Mouse (Mus musculus) embryonic facial prominence, embryonic 12.5 days (tissue): ENCODE data around the gene Cxcr6. TPM values are rescaled to one million over a fixed set of nuclear protein-coding genes. Genes with fewer than 3 reads are reported as not detected.
"Not testable (repeated sequence)": the region's sequence is repeated elsewhere in the genome, so short reads cannot be mapped to it uniquely, and the experiment has no call there.

ENCODE experiments used
- ATAC-seq: fragments of 200-750 bp; cut with Nextera tagmentation; 2 replicates; pipeline ENCODE4 v1.8.0; 2017; ENCODE audit not compliant: insufficient number of reproducible peaks, insufficient read depth, low FRiP score, low TSS enrichment
- H3K27ac ChIP-seq: fragments of 300-500 bp; sonication (generic); 2 replicates; pipeline ENCODE4 v1.5.1; 2016; ENCODE audit warnings: mild to moderate bottlenecking
- H3K27me3 ChIP-seq: fragments of 300-500 bp; sonication (generic); 2 replicates; pipeline ENCODE4 v1.6.1; 2016; ENCODE audit warnings: mild to moderate bottlenecking, moderate library complexity
- H3K36me3 ChIP-seq: fragments of 300-500 bp; sonication (generic); 2 replicates; pipeline ENCODE4 v1.6.1; 2016; ENCODE audit warnings: mild to moderate bottlenecking
- H3K4me1 ChIP-seq: fragments of 300-500 bp; sonication (generic); 2 replicates; pipeline ENCODE4 v1.6.1; 2016
- H3K4me2 ChIP-seq: fragments of 300-500 bp; sonication (generic); replicated peaks from 2 replicates; pipeline ENCODE4 v1.6.1; 2016; ENCODE audit warnings: mild to moderate bottlenecking, moderate library complexity
- H3K4me3 ChIP-seq: fragments of 300-500 bp; sonication (generic); 2 replicates; pipeline ENCODE4 v1.5.1; 2016; ENCODE audit warnings: mild to moderate bottlenecking
- H3K9ac ChIP-seq: fragments of 300-500 bp; sonication (generic); 2 replicates; pipeline ENCODE4 v1.6.1; 2016; ENCODE audit warnings: mild to moderate bottlenecking, moderate library complexity
- H3K9me3 ChIP-seq: fragments of 300-500 bp; sonication (generic); 2 replicates; pipeline ENCODE4 v1.6.1; 2016; ENCODE audit warnings: mild to moderate bottlenecking, moderate library complexity
- whole genome bisulfite sequencing: fragments of 180-500 bp; shearing (Covaris S2); methylation state at CpG from one replicate; pipeline ENCODE4 v1.1.7; 2016; 5-methylcytosine and 5-hydroxymethylcytosine counted together
- polyA plus RNA-seq: library from polyadenylated mRNA; unstranded; fragments of >200 nt; fragmentation: Nextera tagmentation; extraction: Ambion mirVana; gene quantifications from 2 replicates; pipeline ENCODE4 v1.2.1, GENCODE M21; 2016

Gene Cxcr6
- polyA plus RNA-seq = 0.12 and 0.19 TPM in 2 replicates

GRCm38 (mm10) chr9:123806267-123806666 is at the start of gene Cxcr6:
Cxcr6 (plus strand) TSS chr9:123806475.
- Histone ChIP-seq H3K27me3 (no peaks in the 10 kb centered on the region), H3K4me2 (no peak within 1 kb of the TSS), H3K4me1 (no peaks in the 10 kb centered on the region), H3K9ac (no peak within 1 kb of the TSS), H3K36me3 (0 out of 2 replicates have a peak, but pooled peaks cover 4% of the 10 kb centered on the region), H3K9me3 (no peaks in the 10 kb centered on the region), H3K4me3 (no peak within 1 kb of the TSS), H3K27ac (no peak within 1 kb of the TSS)
- ATAC-seq = no peak
- WGBS = 85% methylated on average over 5 of the region's 5 CpGs

GRCm38 (mm10) chr9:123756752-123757151 is 49.5 kb upstream of the Cxcr6 start:
- WGBS = 63% methylated on average over 3 of the region's 3 CpGs
- Histone ChIP-seq H3K27ac (no peak overlapping the region), H3K4me1 (no peaks in the 10 kb centered on the region), H3K27me3 (no peaks in the 10 kb centered on the region), H3K9me3 (no peaks in the 10 kb centered on the region), H3K4me3 (no peak overlapping the region), H3K36me3 (no peaks in the 10 kb centered on the region), H3K9ac (no peak overlapping the region), H3K4me2 (no peak overlapping the region)
- ATAC-seq = no peak

- Histone ChIP-seq H3K36me3 (no peaks in the 10 kb centered on the region), H3K9me3 (no peaks in the 10 kb centered on the region), H3K9ac (no peak overlapping the region), H3K4me1 (no peaks in the 10 kb centered on the region), H3K4me3 (no peak overlapping the region), H3K27me3 (no peaks in the 10 kb centered on the region), H3K4me2 (no peak overlapping the region), H3K27ac (no peak overlapping the region)
- ATAC-seq = no peak
- WGBS = 56% methylated on average over 2 of the region's 2 CpGs
Measured at GRCm38 (mm10) chr9:123757326-123757725, 48.9 kb upstream of the Cxcr6 start.

- H3K36me3 ChIP-seq = no peaks in the 10 kb centered on the region
- no peaks in the 10 kb centered on the region for H3K27me3 ChIP-seq
- H3K27ac ChIP-seq = no peak overlapping the region
- no peak for ATAC-seq
- no peak overlapping the region for H3K4me2 ChIP-seq
- WGBS = 86% methylated on average over 1 of the region's 1 CpGs
- no peak overlapping the region for H3K4me3 ChIP-seq
- H3K9me3 ChIP-seq = no peaks in the 10 kb centered on the region
- H3K9ac ChIP-seq = no peak overlapping the region
- no peaks in the 10 kb centered on the region; the same call in 1 of the 2 replicates for H3K4me1 ChIP-seq
Measured at GRCm38 (mm10) chr9:123758156-123758555, 48.1 kb upstream of the Cxcr6 start.

GRCm38 (mm10) chr9:123758645-123759044 is 47.6 kb upstream of the Cxcr6 start:
- 68% methylated on average over 4 of the region's 4 CpGs for WGBS
- no peak for ATAC-seq
- no peaks in the 10 kb centered on the region for H3K27me3 ChIP-seq

GRCm38 (mm10) chr9:123760806-123761205 is 45.5 kb upstream of the Cxcr6 start:
- WGBS = 82% methylated on average over 3 of the region's 3 CpGs
- no peaks in the 10 kb centered on the region for H3K9me3 ChIP-seq
- H3K9ac ChIP-seq = no peak overlapping the region
- no peak overlapping the region for H3K27ac ChIP-seq
- ATAC-seq = no peak
- no peaks in the 10 kb centered on the region for H3K36me3 ChIP-seq
- no peak overlapping the region for H3K4me3 ChIP-seq
- H3K4me1 ChIP-seq = no peaks in the 10 kb centered on the region; the same call in 1 of the 2 replicates
- no peak overlapping the region for H3K4me2 ChIP-seq
- no peaks in the 10 kb centered on the region for H3K27me3 ChIP-seq

More at GRCm38 (mm10) chr9:123758645-123759044, 47.6 kb upstream of the Cxcr6 start:
- no peak overlapping the region for H3K27ac ChIP-seq
- no peak overlapping the region for H3K4me2 ChIP-seq
- no peak overlapping the region for H3K9ac ChIP-seq
- H3K9me3 ChIP-seq = no peaks in the 10 kb centered on the region
- no peaks in the 10 kb centered on the region; the same call in 1 of the 2 replicates for H3K4me1 ChIP-seq
- no peaks in the 10 kb centered on the region for H3K36me3 ChIP-seq
- H3K4me3 ChIP-seq = no peak overlapping the region

GRCm38 (mm10) chr9:123762886-123763285 is 43.4 kb upstream of the Cxcr6 start:
- H3K9ac ChIP-seq = no peak overlapping the region
- 80% methylated on average over 4 of the region's 4 CpGs for WGBS

GRCm38 (mm10) chr9:123763771-123764170 is 42.5 kb upstream of the Cxcr6 start:
- Histone ChIP-seq H3K27me3 (no peaks in the 10 kb centered on the region), H3K9ac (no peak overlapping the region), H3K4me1 (no peaks in the 10 kb centered on the region; the same call in 1 of the 2 replicates), H3K4me3 (no peak overlapping the region), H3K9me3 (no peaks in the 10 kb centered on the region), H3K4me2 (no peak overlapping the region), H3K36me3 (no peaks in the 10 kb centered on the region), H3K27ac (no peak overlapping the region)
- 75% methylated on average over 3 of the region's 3 CpGs for WGBS
- ATAC-seq = no peak

More at GRCm38 (mm10) chr9:123762886-123763285, 43.4 kb upstream of the Cxcr6 start:
- Histone ChIP-seq H3K27ac (no peak overlapping the region), H3K4me2 (no peak overlapping the region), H3K9me3 (no peaks in the 10 kb centered on the region), H3K4me3 (no peak overlapping the region), H3K4me1 (no peaks in the 10 kb centered on the region; the same call in 1 of the 2 replicates), H3K27me3 (no peaks in the 10 kb centered on the region), H3K36me3 (no peaks in the 10 kb centered on the region)
- no peak for ATAC-seq

GRCm38 (mm10) chr9:123766996-123767395 is 39.3 kb upstream of the Cxcr6 start:
- no peak for ATAC-seq
- Histone ChIP-seq H3K9me3 (no peaks in the 10 kb centered on the region), H3K9ac (no peak overlapping the region), H3K36me3 (no peaks in the 10 kb centered on the region), H3K27me3 (no peaks in the 10 kb centered on the region), H3K4me2 (no peak overlapping the region), H3K4me3 (no peak overlapping the region), H3K4me1 (no peaks in the 10 kb centered on the region; the same call in 1 of the 2 replicates), H3K27ac (no peak overlapping the region)
- whole genome bisulfite sequencing = 84% methylated on average over 3 of the region's 3 CpGs

- H3K4me3 ChIP-seq = no peak overlapping the region
- 73% methylated on average over 1 of the region's 1 CpGs for WGBS
- H3K9ac ChIP-seq = no peak overlapping the region
- no peaks in the 10 kb centered on the region for H3K36me3 ChIP-seq
- ATAC-seq = no peak
- H3K4me2 ChIP-seq = no peak overlapping the region
- H3K27me3 ChIP-seq = no peaks in the 10 kb centered on the region
- no peaks in the 10 kb centered on the region for H3K9me3 ChIP-seq
- no peak overlapping the region for H3K27ac ChIP-seq
- no peaks in the 10 kb centered on the region for H3K4me1 ChIP-seq
Measured at GRCm38 (mm10) chr9:123768443-123768842, 37.8 kb upstream of the Cxcr6 start.

GRCm38 (mm10) chr9:123769532-123769931 is 36.7 kb upstream of the Cxcr6 start:
- WGBS = 54% methylated on average over 6 of the region's 6 CpGs
- H3K9ac ChIP-seq = no peak overlapping the region
- H3K27ac ChIP-seq = no peak overlapping the region
- ATAC-seq = no peak
- H3K27me3 ChIP-seq = no peaks in the 10 kb centered on the region
- no peaks in the 10 kb centered on the region for H3K4me1 ChIP-seq
- no peaks in the 10 kb centered on the region for H3K9me3 ChIP-seq
- no peak overlapping the region for H3K4me2 ChIP-seq
- no peak overlapping the region for H3K4me3 ChIP-seq
- H3K36me3 ChIP-seq = no peaks in the 10 kb centered on the region

GRCm38 (mm10) chr9:123773299-123773698 is 33.0 kb upstream of the Cxcr6 start:
- H3K4me2 ChIP-seq, ATAC-seq, H3K4me3 ChIP-seq, H3K9me3 ChIP-seq, H3K4me1 ChIP-seq, H3K27ac ChIP-seq, H3K9ac ChIP-seq, H3K27me3 ChIP-seq, H3K36me3 ChIP-seq: not testable (repeated sequence)
- 33% methylated on average over 2 of the region's 2 CpGs for WGBS
